Mouse (Mus musculus): ENCODE data around the gene Rbfox1.

- TF ChIP-seq CTCF (IDR thresholded peaks at IDR 0.05; ENCODE audit: low read depth, low read length), result no peak
- TF ChIP-seq GATA1 (IDR thresholded peaks at IDR 0.05; ENCODE audit: borderline replicate concordance, low read length), result no peak
Measured at GRCm38 (mm10) chr16:7050945-7051344, 1165.8 kb downstream of the Rbfox1 start.
